Mouse (Mus musculus) megakaryocyte, embryonic 14.5 days (primary cell): ENCODE measurements around the gene Sowahd.

Experiments used
- FLI1 ChIP-seq: IDR thresholded peaks from 2 replicates; pipeline ENCODE4 v1.6.1; 2012; ENCODE audit warnings: low read length, inconsistent platforms, mixed read lengths
- GATA1 ChIP-seq: IDR thresholded peaks from 3 replicates; pipeline ENCODE4 v1.6.1; 2012; ENCODE audit warnings: mixed read lengths, low read length, inconsistent platforms, borderline replicate concordance

GRCm38 (mm10) chrX:37076651-37077050 lies 28.0 kb downstream of the Sowahd start:
- TF ChIP-seq GATA1, result no peak
- no peak for TF ChIP-seq FLI1
